Mouse (Mus musculus) heart, embryonic 12.5 days (tissue): Measurements from ENCODE around the gene Gm49322. TPM values are rescaled to one million over a fixed set of nuclear protein-coding genes. Genes with fewer than 3 reads are reported as not detected.
"Not testable (repeated sequence)": the region's sequence is repeated elsewhere in the genome, so short reads cannot be mapped to it uniquely, and the experiment has no call there.

Experiments used
- ATAC-seq: fragments of 200-750 bp; cut with Nextera tagmentation; 2 replicates; pipeline ENCODE4 v1.8.0; 2017; ENCODE audit warnings: moderate TSS enrichment, moderate library complexity; ENCODE audit not compliant: insufficient number of reproducible peaks, low FRiP score
- H3K27ac ChIP-seq: fragments of 300-500 bp; sonication (generic); 2 replicates; pipeline ENCODE4 v1.5.1; 2016; ENCODE audit warnings: mild to moderate bottlenecking, moderate library complexity; ENCODE audit not compliant: poor library complexity, severe bottlenecking
- H3K27me3 ChIP-seq: fragments of 300-500 bp; sonication (generic); replicated peaks from 2 replicates; pipeline ENCODE4 v1.6.1; 2016; ENCODE audit warnings: mild to moderate bottlenecking, moderate library complexity
- H3K36me3 ChIP-seq: fragments of 300-500 bp; sonication (generic); 2 replicates; pipeline ENCODE4 v1.6.1; 2016; ENCODE audit warnings: mild to moderate bottlenecking, moderate library complexity
- H3K4me1 ChIP-seq: fragments of 300-500 bp; sonication (generic); replicated peaks from 2 replicates; pipeline ENCODE4 v1.6.1; 2016; ENCODE audit warnings: mild to moderate bottlenecking
- H3K4me2 ChIP-seq: fragments of 300-500 bp; sonication (generic); 2 replicates; pipeline ENCODE4 v1.6.1; 2016; ENCODE audit warnings: mild to moderate bottlenecking, moderate library complexity
- H3K4me3 ChIP-seq: fragments of 300-500 bp; sonication (generic); 2 replicates; pipeline ENCODE4 v1.5.1; 2016; ENCODE audit warnings: mild to moderate bottlenecking
- H3K9ac ChIP-seq: fragments of 300-500 bp; sonication (generic); 2 replicates; pipeline ENCODE4 v1.6.1; 2016; ENCODE audit warnings: mild to moderate bottlenecking, moderate library complexity
- H3K9me3 ChIP-seq: fragments of 300-500 bp; sonication (generic); replicated peaks from 2 replicates; pipeline ENCODE4 v1.6.1; 2016; ENCODE audit warnings: mild to moderate bottlenecking, moderate library complexity
- WGBS: fragments of 180-500 bp; shearing (Covaris S2); methylation state at CpG from one replicate; pipeline ENCODE4 v1.1.7; 2016; 5-methylcytosine and 5-hydroxymethylcytosine counted together
- polyA plus RNA-seq: library from polyadenylated mRNA; unstranded; fragments of >200 nt; fragmentation: Nextera tagmentation; extraction: Ambion mirVana; gene quantifications from 2 replicates; pipeline ENCODE4 v1.2.1, GENCODE M21; 2016

Gene Gm49322
- polyA plus RNA-seq = 2.4 and 2.6 TPM in 2 replicates

GRCm38 (mm10) chr10:80605721-80606120 lies at the start of gene Gm49322:
TSS of gene Gm49322 (plus strand) at chr10:80606021.
- WGBS = 69% methylated on average over 2 of the region's 4 CpGs
- H3K4me3 ChIP-seq, H3K27ac ChIP-seq, H3K9ac ChIP-seq, H3K4me2 ChIP-seq, H3K27me3 ChIP-seq, ATAC-seq, H3K9me3 ChIP-seq: not testable (repeated sequence)
- peaks cover 47% of the 10 kb centered on the region for H3K36me3 ChIP-seq
- H3K4me1 ChIP-seq = peaks cover 23% of the 10 kb centered on the region

- no peak overlapping the region; the same call in 1 of the 2 replicates for H3K4me2 ChIP-seq
- peak overlapping the region; percentile 28 for H3K9ac ChIP-seq
- no peaks in the 10 kb centered on the region for H3K9me3 ChIP-seq
- no peaks in the 10 kb centered on the region for H3K36me3 ChIP-seq
- WGBS = 33% methylated on average over 5 of the region's 5 CpGs
- H3K4me3 ChIP-seq = no peak overlapping the region
- H3K27me3 ChIP-seq = no peaks in the 10 kb centered on the region
- no peak for ATAC-seq
- no peak overlapping the region for H3K27ac ChIP-seq
- peaks cover 68% of the 10 kb centered on the region for H3K4me1 ChIP-seq
These were observed 48.4 kb upstream of the Gm49322 start for GRCm38 (mm10) chr10:80557346-80557965.

DNA sequence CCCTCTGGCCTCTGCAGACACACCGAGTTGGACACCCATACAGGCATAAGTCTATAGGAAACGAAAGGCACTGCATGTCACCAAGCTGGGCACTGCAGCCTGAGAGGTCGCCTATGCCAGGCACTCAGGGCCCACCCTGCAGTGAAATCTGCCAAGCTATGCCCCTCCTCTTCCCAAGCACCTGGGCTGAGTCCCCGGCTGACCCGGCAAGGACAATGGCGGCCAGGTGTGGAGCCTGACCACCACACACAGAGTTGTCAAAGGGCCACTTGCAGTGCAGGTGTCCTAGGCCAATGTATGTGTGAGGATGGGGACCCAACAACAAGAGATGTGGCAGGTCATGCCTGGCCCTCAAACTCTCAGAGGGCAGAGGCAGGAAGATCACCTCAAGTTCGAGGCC lies 46.4 kb upstream of the Gm49322 start:
- Histone ChIP-seq H3K4me1 (peaks cover 50% of the 10 kb centered on the region), H3K36me3 (no peaks in the 10 kb centered on the region), H3K27me3 (no peaks in the 10 kb centered on the region), H3K4me2 (0 out of 2 replicates have a peak overlapping the region, but pooled peaks have one; percentile 1), H3K9ac (no peak overlapping the region), H3K4me3 (no peak overlapping the region), H3K9me3 (no peaks in the 10 kb centered on the region), H3K27ac (no peak overlapping the region)
- no peak for ATAC-seq
- 93% methylated on average over 7 of the region's 7 CpGs for WGBS

GRCm38 (mm10) chr10:80560621-80561020 lies 45.2 kb upstream of the Gm49322 start:
- no peak for ATAC-seq
- H3K9ac ChIP-seq = peak overlapping the region; percentile 96
- no peaks in the 10 kb centered on the region for H3K9me3 ChIP-seq
- H3K27ac ChIP-seq = no peak overlapping the region
- peaks cover 44% of the 10 kb centered on the region for H3K4me1 ChIP-seq
- H3K4me2 ChIP-seq = peak overlapping the region; percentile 92
- WGBS = 2% methylated on average over 13 of the region's 13 CpGs
- peak overlapping the region; percentile 94 for H3K4me3 ChIP-seq
- no peaks in the 10 kb centered on the region for H3K36me3 ChIP-seq
- H3K27me3 ChIP-seq = no peaks in the 10 kb centered on the region

- Histone ChIP-seq H3K4me2 (peak within 1 kb of the TSS; percentile 92), H3K27ac (peak within 1 kb of the TSS; percentile 84), H3K4me3 (peak within 1 kb of the TSS; percentile 94), H3K9me3 (no peaks in the 10 kb centered on the region), H3K27me3 (no peaks in the 10 kb centered on the region), H3K36me3 (no peaks in the 10 kb centered on the region), H3K9ac (peak within 1 kb of the TSS; percentile 96), H3K4me1 (peaks cover 44% of the 10 kb centered on the region)
- ATAC-seq = peak; percentile 81
- WGBS = under 1% methylated on average over 72 of the region's 72 CpGs
These were observed 44.5 kb upstream of the Gm49322 start, which contains the start of gene Rexo1 for GRCm38 (mm10) chr10:80561116-80561944. TSS of gene Rexo1 (minus strand) at chr10:80561560.

- Histone ChIP-seq H3K4me3 (no peak overlapping the region), H3K9me3 (no peaks in the 10 kb centered on the region), H3K9ac (no peak overlapping the region), H3K4me1 (peaks cover 37% of the 10 kb centered on the region), H3K27ac (no peak overlapping the region), H3K36me3 (peaks cover 17% of the 10 kb centered on the region), H3K27me3 (no peaks in the 10 kb centered on the region), H3K4me2 (no peak overlapping the region)
- 32% methylated on average over 17 of the region's 17 CpGs for WGBS
- no peak for ATAC-seq
These were observed 39.3 kb upstream of the Gm49322 start for GRCm38 (mm10) chr10:80566375-80567092.

- Histone ChIP-seq H3K4me3 (no peak overlapping the region), H3K27ac (no peak overlapping the region), H3K27me3 (no peaks in the 10 kb centered on the region), H3K36me3 (peaks cover 17% of the 10 kb centered on the region), H3K9me3 (no peaks in the 10 kb centered on the region), H3K9ac (no peak overlapping the region), H3K4me2 (no peak overlapping the region), H3K4me1 (peaks cover 53% of the 10 kb centered on the region)
- ATAC-seq = no peak
- 92% methylated on average over 29 of the region's 29 CpGs for WGBS
These were observed 36.9 kb upstream of the Gm49322 start for GRCm38 (mm10) chr10:80568876-80569275.

DNA sequence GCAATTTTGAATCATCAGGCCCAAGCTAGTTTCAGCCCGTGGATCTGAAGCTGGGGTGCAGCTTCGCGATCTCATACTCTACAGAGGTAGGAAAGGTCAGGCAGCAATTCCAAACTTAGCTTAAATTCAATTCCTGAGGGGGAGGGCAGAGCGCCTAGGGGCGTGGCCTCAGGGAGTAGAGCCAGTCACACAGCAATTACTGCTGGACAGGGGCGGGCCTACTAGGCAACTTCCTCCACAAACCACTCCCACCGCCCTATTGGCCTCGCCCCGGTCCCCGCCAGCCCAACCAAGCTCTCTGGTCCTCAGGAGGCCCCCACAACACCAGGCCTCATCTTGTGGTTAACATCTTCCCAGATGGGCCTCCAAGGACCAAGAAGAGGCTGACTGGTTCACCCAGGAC lies 36.2 kb upstream of the Gm49322 start:
- H3K36me3 ChIP-seq = peaks cover 17% of the 10 kb centered on the region
- 28% methylated on average over 10 of the region's 10 CpGs for WGBS
- peak; percentile 65 for ATAC-seq
- no peaks in the 10 kb centered on the region for H3K9me3 ChIP-seq
- H3K27me3 ChIP-seq = no peaks in the 10 kb centered on the region
- peak overlapping the region; percentile 3; the same call in 1 of the 2 replicates for H3K27ac ChIP-seq
- H3K4me3 ChIP-seq = peak overlapping the region; percentile 14; the same call in 1 of the 2 replicates
- peaks cover 61% of the 10 kb centered on the region for H3K4me1 ChIP-seq
- peak overlapping the region; percentile 56 for H3K4me2 ChIP-seq
- H3K9ac ChIP-seq = peak overlapping the region; percentile 2; the same call in 1 of the 2 replicates

- H3K9ac ChIP-seq = 0 out of 2 replicates have a peak overlapping the region, but pooled peaks have one; percentile 2
- peaks cover 68% of the 10 kb centered on the region for H3K4me1 ChIP-seq
- no peak for ATAC-seq
- H3K9me3 ChIP-seq = no peaks in the 10 kb centered on the region
- H3K4me3 ChIP-seq = peak overlapping the region; percentile 1; the same call in 1 of the 2 replicates
- H3K27me3 ChIP-seq = no peaks in the 10 kb centered on the region
- H3K27ac ChIP-seq = no peak overlapping the region
- 79% methylated on average over 10 of the region's 10 CpGs for WGBS
- peak overlapping the region; percentile 56 for H3K4me2 ChIP-seq
- peaks cover 17% of the 10 kb centered on the region for H3K36me3 ChIP-seq
These were observed 35.4 kb upstream of the Gm49322 start for GRCm38 (mm10) chr10:80570419-80570818.

DNA sequence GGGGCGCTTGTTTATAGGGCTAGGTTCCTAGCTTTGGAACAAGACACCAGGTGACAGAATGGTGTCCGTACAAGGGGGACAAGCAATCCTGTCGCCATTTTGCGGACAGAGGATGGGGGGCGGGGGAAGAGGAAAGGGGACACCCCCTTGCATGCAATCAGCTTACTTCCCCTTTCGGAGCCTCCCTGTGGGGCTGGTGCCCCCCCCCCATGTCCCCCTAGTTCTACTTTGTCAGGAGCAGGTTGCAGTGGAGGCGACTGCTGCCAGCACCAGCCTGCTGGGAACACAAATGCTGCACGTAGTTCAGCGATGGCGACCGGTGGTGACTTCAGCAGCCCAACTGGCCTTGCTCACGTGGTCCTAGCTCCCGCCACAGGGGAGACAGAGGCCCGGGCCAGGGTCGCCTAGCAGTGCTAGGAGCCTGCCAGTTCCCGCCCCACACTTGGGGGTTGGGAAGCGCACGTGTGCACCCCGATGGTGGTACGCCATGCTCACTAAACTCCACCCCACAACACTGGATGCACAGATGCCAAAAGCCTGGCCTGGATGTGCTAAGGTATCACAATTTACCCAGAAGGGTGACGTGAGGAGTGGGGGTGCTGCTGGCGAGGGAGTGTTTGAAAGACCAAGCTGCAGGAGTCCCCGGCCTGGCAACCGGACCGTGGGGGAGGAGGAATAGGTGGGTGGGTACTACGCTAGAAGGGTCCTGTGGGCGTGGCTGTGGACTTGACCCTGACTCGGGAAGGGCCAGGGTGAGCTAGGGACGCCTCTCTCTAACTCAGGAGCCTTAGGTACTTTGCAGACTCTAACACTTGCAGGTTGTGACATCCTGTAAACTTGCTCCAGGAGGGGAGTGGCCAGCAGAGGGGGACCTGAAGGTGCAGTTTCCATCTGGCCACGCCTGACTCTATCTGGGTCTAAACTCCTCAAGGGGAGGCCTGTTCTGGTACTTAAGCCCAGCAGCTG lies 34.7 kb upstream of the Gm49322 start:
- ATAC-seq = no peak
- 25% methylated on average over 30 of the region's 30 CpGs for WGBS
- peaks cover 76% of the 10 kb centered on the region for H3K4me1 ChIP-seq

More for the DNA sequence above, 34.7 kb upstream of the Gm49322 start:
- Histone ChIP-seq H3K4me2 (peak overlapping the region; percentile 56), H3K27ac (no peak overlapping the region), H3K9ac (peak overlapping the region; percentile 59), H3K4me3 (peak overlapping the region; percentile 12), H3K9me3 (no peaks in the 10 kb centered on the region), H3K27me3 (no peaks in the 10 kb centered on the region), H3K36me3 (peaks cover 17% of the 10 kb centered on the region)
